Mouse (Mus musculus): Measurements from ENCODE around the gene Nacc1. TPM values are rescaled to one million over a fixed set of nuclear protein-coding genes. Genes with fewer than 3 reads are reported as not detected.

The Nacc1 gene
- total and polyA plus RNA-seq, 3 experiments, result 42.5 to 106 TPM; not detected in 1

- Histone ChIP-seq H3K9ac (ENCODE audit: control insufficient read depth, low read depth, low read length, poor library complexity, severe bottlenecking) (peak overlapping the region; percentile 95), H3K79me2 (ENCODE audit: control insufficient read depth, insufficient read depth, low read length, poor library complexity) (peaks cover 52% of the 10 kb centered on the region), H3K27ac (ENCODE audit: control insufficient read depth, low read depth, low read length) (peak overlapping the region; percentile 97), H3K4me1 (ENCODE audit: control insufficient read depth in 1 of 2, insufficient read depth in 2 of 2, low read length in 2 of 2) (peaks cover 0 to 22% of the 10 kb centered on the region in 2 experiments; a peak in 2 of 4 replicates), H3K4me3 (ENCODE audit: control insufficient read depth in 1 of 2, insufficient read depth in 1 of 2, low read depth in 2 of 2, low read length in 2 of 2) (peak overlapping the region; percentile 58 to 84), H3K27me3 (ENCODE audit: control insufficient read depth in 1 of 2, insufficient read depth in 2 of 2, low read length in 2 of 2) (no peaks in the 10 kb centered on the region), H3K36me3 (ENCODE audit: control insufficient read depth in 1 of 2, insufficient read depth in 2 of 2, low read length in 2 of 2) (peaks cover 0 to 15% of the 10 kb centered on the region in 2 experiments; a peak in 2 of 4 replicates), H3K9me3 (replicated peaks; ENCODE audit: insufficient read depth, low read length) (no peaks in the 10 kb centered on the region)
- DNase-seq (ENCODE audit: low read depth, low spot score), result peak; percentile 91
- TF ChIP-seq ZMIZ1 (IDR thresholded peaks at IDR 0.05; ENCODE audit: low read depth, low read length), result no peak; the same call in none of the 2 replicates
- peak; percentile 69 to 71; a peak in 3 of 4 replicates for TF ChIP-seq POLR2A (IDR thresholded peaks at IDR 0.05; ENCODE audit: control insufficient read depth in 1 of 2, insufficient read depth in 1 of 2, low read depth in 1 of 2, low read length in 2 of 2, poor library complexity in 1 of 2)
- TF ChIP-seq MXI1 (IDR thresholded peaks at IDR 0.05; ENCODE audit: low read depth, low read length), result peak; percentile 70
- TF ChIP-seq MYC (IDR thresholded peaks at IDR 0.05; ENCODE audit: low read depth, low read length), result peak; percentile 69; the same call in 1 of the 2 replicates
- TF ChIP-seq MYB (IDR thresholded peaks at IDR 0.05; ENCODE audit: low read depth, low read length), result no peak
- TF ChIP-seq MAZ (IDR thresholded peaks at IDR 0.05; ENCODE audit: low read depth, low read length), result 0 out of 2 replicates have a peak, but pooled peaks have one; percentile 30
- TF ChIP-seq TAL1 (IDR thresholded peaks at IDR 0.05; ENCODE audit: low read length), result no peak
- TF ChIP-seq USF1 (IDR thresholded peaks at IDR 0.05; ENCODE audit: low read depth, low read length), result no peak
- no peak for TF ChIP-seq ZC3H11A (IDR thresholded peaks at IDR 0.05; ENCODE audit: low read depth, low read length)
- peak; percentile 98 for TF ChIP-seq HCFC1 (IDR thresholded peaks at IDR 0.05; ENCODE audit: low read depth, low read length)
- TF ChIP-seq EP300 (IDR thresholded peaks at IDR 0.05; ENCODE audit: low read depth in 1 of 2, low read length in 2 of 2), result 0 out of 4 replicates have a peak, but pooled peaks of 1 of the 2 experiments have one; percentile 34
- no peak for TF ChIP-seq RCOR1 (IDR thresholded peaks at IDR 0.05; ENCODE audit: low read depth, low read length)
- no peak for TF ChIP-seq UBTF (IDR thresholded peaks at IDR 0.05; ENCODE audit: borderline replicate concordance, insufficient read depth, low read depth, low read length)
- TF ChIP-seq POLR2AphosphoS2 (IDR thresholded peaks at IDR 0.05; ENCODE audit: low read length), result peak; percentile 72
- peak; percentile 69 for TF ChIP-seq TCF12 (IDR thresholded peaks at IDR 0.05; ENCODE audit: low read depth, low read length)
- TF ChIP-seq MAFK (IDR thresholded peaks at IDR 0.05; ENCODE audit: borderline replicate concordance, low read depth, low read length), result no peak
- no peak for TF ChIP-seq ZKSCAN1 (IDR thresholded peaks at IDR 0.05; ENCODE audit: low read depth, low read length)
- no peak for TF ChIP-seq CHD2 (IDR thresholded peaks at IDR 0.05; ENCODE audit: low read length)
- no peak for TF ChIP-seq SMC3 (IDR thresholded peaks at IDR 0.05; ENCODE audit: low read depth, low read length)
- 0 out of 2 replicates have a peak, but pooled peaks have one; percentile 38 for TF ChIP-seq NRF1 (IDR thresholded peaks at IDR 0.05; ENCODE audit: insufficient read depth, low read depth, low read length, poor library complexity, severe bottlenecking)
- peak; percentile 86; the same call in 1 of the 2 replicates for TF ChIP-seq E2F4 (IDR thresholded peaks at IDR 0.05; ENCODE audit: borderline replicate concordance, low read depth, low read length)
- TF ChIP-seq GABPA (IDR thresholded peaks at IDR 0.05; ENCODE audit: low read depth, low read length), result no peak
- TF ChIP-seq ETS1 (IDR thresholded peaks at IDR 0.05; ENCODE audit: low read depth, low read length), result peak; percentile 39; the same call in 1 of the 2 replicates
- TF ChIP-seq KAT2A (conservative IDR thresholded peaks at IDR 0.05; ENCODE audit: low read depth, low read length), result peak; percentile 85
- peak; percentile 91 for TF ChIP-seq SIN3A (IDR thresholded peaks at IDR 0.05; ENCODE audit: low read length)
- no peak for TF ChIP-seq ZNF384 (IDR thresholded peaks at IDR 0.05; ENCODE audit: low read depth, low read length)
- TF ChIP-seq NELFE (IDR thresholded peaks at IDR 0.05; ENCODE audit: low read depth, low read length), result peak; percentile 79
- TF ChIP-seq RAD21 (IDR thresholded peaks at IDR 0.05; ENCODE audit: low read depth, low read length), result no peak
- TF ChIP-seq CHD1 (IDR thresholded peaks at IDR 0.05; ENCODE audit: low read depth, low read length), result peak; percentile 86; the same call in 1 of the 2 replicates
- peak; percentile 70 for TF ChIP-seq MAX (IDR thresholded peaks at IDR 0.05; ENCODE audit: low read length)
- no peak for TF ChIP-seq BHLHE40 (IDR thresholded peaks at IDR 0.05; ENCODE audit: borderline replicate concordance, low read depth, low read length)
- no peak for TF ChIP-seq USF2 (IDR thresholded peaks at IDR 0.05; ENCODE audit: borderline replicate concordance in 1 of 2, insufficient read depth in 1 of 2, low read depth in 1 of 2, low read length in 2 of 2)
- TF ChIP-seq MEF2A (IDR thresholded peaks at IDR 0.05; ENCODE audit: extremely low read depth, insufficient replicate concordance, low read depth, low read length, poor library complexity, severe bottlenecking), result no peak
- TF ChIP-seq CTCF (IDR thresholded peaks at IDR 0.05 in 2 of 3, conservative IDR thresholded peaks at IDR 0.05 in 1 of 3; ENCODE audit: control insufficient read depth in 1 of 3, insufficient read depth in 1 of 3, low read depth in 2 of 3, low read length in 3 of 3, poor library complexity in 1 of 3, severe bottlenecking in 1 of 3), result peak in 2 of 3 experiments; percentile 20 to 36; a peak in 3 of 6 replicates
- no peak for TF ChIP-seq GATA1 (IDR thresholded peaks at IDR 0.05; ENCODE audit: low read depth, low read length)
These were observed 22.9 kb downstream of the Nacc1 start for GRCm38 (mm10) chr8:84664566-84665384.
